Mouse (Mus musculus): Measurements from ENCODE around the gene Ccdc34. TPM values are rescaled to one million over a fixed set of nuclear protein-coding genes. Genes with fewer than 3 reads are reported as not detected.

The Ccdc34 gene
- polyA plus RNA-seq, 1 experiment from 2014 or later = 29.6 TPM

GRCm38 (mm10) chr2:110042861-110043760, 25.5 kb downstream of the Ccdc34 start:
- no peaks in the 10 kb centered on the region for H3K27me3 ChIP-seq (ENCODE audit: control insufficient read depth, insufficient read depth, low read length)
- no peaks in the 10 kb centered on the region for H3K4me1 ChIP-seq (ENCODE audit: control insufficient read depth, insufficient read depth, low read length)
- no peak overlapping the region for H3K4me2 ChIP-seq (ENCODE audit: low read depth, low read length)
- H3K9ac ChIP-seq (replicated peaks; ENCODE audit: low read depth, low read length) = no peak overlapping the region
- 67% methylated on average over 5 of the region's 5 CpGs for WGBS
- no peaks in the 10 kb centered on the region for H3K9me3 ChIP-seq (ENCODE audit: control insufficient read depth, low read length)
- H3K4me3 ChIP-seq (ENCODE audit: low read depth, low read length) = no peak overlapping the region
- no peak for ATAC-seq (ENCODE audit: low read depth)
- no peaks in the 10 kb centered on the region for H3K36me3 ChIP-seq (ENCODE audit: control insufficient read depth, insufficient read depth, low read length)
- H3K27ac ChIP-seq (ENCODE audit: low read depth, low read length) = no peak overlapping the region

DNA sequence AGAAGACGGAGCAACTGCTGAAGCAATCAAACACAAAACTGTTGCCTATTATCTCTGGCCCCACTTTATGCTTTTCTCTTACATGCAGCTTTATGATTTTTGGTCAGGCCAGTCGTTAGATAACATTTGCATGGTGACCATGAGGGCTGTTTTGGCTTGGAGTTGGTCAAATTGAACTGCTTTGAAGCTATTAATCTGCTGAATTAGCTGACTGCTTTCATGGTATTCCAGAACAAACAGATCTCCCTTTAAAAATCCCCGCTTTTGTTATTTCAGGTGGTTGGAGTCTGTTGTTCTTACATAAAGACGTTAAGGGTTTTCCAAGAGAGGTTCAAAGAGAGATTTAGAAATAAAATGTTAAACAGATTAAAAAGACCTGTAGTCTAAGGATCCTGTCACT, 40.8 kb downstream of the Ccdc34 start:
- H3K4me3 ChIP-seq (ENCODE audit: low read depth, low read length) = no peak overlapping the region
- H3K36me3 ChIP-seq (ENCODE audit: control insufficient read depth, insufficient read depth, low read length) = no peaks in the 10 kb centered on the region
- 71% methylated on average over 4 of the region's 4 CpGs for WGBS
- H3K9me3 ChIP-seq (ENCODE audit: control insufficient read depth, low read length) = no peaks in the 10 kb centered on the region
- no peak overlapping the region for H3K4me2 ChIP-seq (ENCODE audit: low read depth, low read length)
- H3K9ac ChIP-seq (replicated peaks; ENCODE audit: low read depth, low read length) = no peak overlapping the region
- no peaks in the 10 kb centered on the region for H3K4me1 ChIP-seq (ENCODE audit: control insufficient read depth, insufficient read depth, low read length)
- ATAC-seq (ENCODE audit: low read depth) = no peak
- H3K27me3 ChIP-seq (ENCODE audit: control insufficient read depth, insufficient read depth, low read length) = no peaks in the 10 kb centered on the region
- no peak overlapping the region for H3K27ac ChIP-seq (ENCODE audit: low read depth, low read length)

- Histone ChIP-seq H3K4me2 (ENCODE audit: low read depth, low read length) (no peak overlapping the region), H3K9ac (replicated peaks; ENCODE audit: low read depth, low read length) (no peak overlapping the region), H3K27ac (ENCODE audit: low read depth, low read length) (no peak overlapping the region), H3K4me3 (ENCODE audit: low read depth, low read length) (no peak overlapping the region), H3K4me1 (ENCODE audit: control insufficient read depth, insufficient read depth, low read length) (no peaks in the 10 kb centered on the region), H3K9me3 (ENCODE audit: control insufficient read depth, low read length) (no peaks in the 10 kb centered on the region), H3K36me3 (ENCODE audit: control insufficient read depth, insufficient read depth, low read length) (no peaks in the 10 kb centered on the region), H3K27me3 (ENCODE audit: control insufficient read depth, insufficient read depth, low read length) (no peaks in the 10 kb centered on the region)
- 91% methylated on average over 1 of the region's 1 CpGs for WGBS
- ATAC-seq (ENCODE audit: low read depth) = no peak
Measured at GRCm38 (mm10) chr2:110063131-110063530, 45.5 kb downstream of the Ccdc34 start.

DNA sequence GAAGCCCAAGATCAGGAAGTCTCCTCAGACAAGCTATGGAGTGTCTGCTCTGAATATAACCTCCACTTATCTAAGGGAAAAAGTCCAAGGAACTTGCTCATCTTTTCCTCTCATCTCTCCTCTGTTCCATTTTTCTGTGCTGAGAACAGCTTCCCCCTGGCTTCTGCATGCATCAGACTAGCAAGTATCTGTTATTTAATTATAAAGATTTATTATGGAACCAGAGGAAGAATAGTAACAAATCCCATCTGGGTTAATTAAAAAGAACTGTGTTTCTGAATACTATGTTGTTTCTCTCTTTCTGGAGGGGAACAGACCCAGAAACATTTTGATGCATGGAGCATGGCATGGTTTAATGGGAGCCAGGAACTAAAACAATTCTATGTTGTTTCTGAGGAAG, 51.3 kb downstream of the Ccdc34 start:
- H3K4me3 ChIP-seq (ENCODE audit: low read depth, low read length) = no peak overlapping the region
- no peaks in the 10 kb centered on the region for H3K36me3 ChIP-seq (ENCODE audit: control insufficient read depth, insufficient read depth, low read length)
- H3K27ac ChIP-seq (ENCODE audit: low read depth, low read length) = no peak overlapping the region
- no peaks in the 10 kb centered on the region for H3K9me3 ChIP-seq (ENCODE audit: control insufficient read depth, low read length)
- no peaks in the 10 kb centered on the region for H3K27me3 ChIP-seq (ENCODE audit: control insufficient read depth, insufficient read depth, low read length)
- H3K9ac ChIP-seq (replicated peaks; ENCODE audit: low read depth, low read length) = no peak overlapping the region
- ATAC-seq (ENCODE audit: low read depth) = no peak
- H3K4me2 ChIP-seq (ENCODE audit: low read depth, low read length) = no peak overlapping the region
- no peaks in the 10 kb centered on the region for H3K4me1 ChIP-seq (ENCODE audit: control insufficient read depth, insufficient read depth, low read length)

GRCm38 (mm10) chr2:110073023-110073422, 55.4 kb downstream of the Ccdc34 start:
- Histone ChIP-seq H3K27ac (ENCODE audit: low read depth, low read length) (no peak overlapping the region), H3K4me2 (ENCODE audit: low read depth, low read length) (no peak overlapping the region), H3K9ac (replicated peaks; ENCODE audit: low read depth, low read length) (no peak overlapping the region), H3K4me1 (ENCODE audit: control insufficient read depth, insufficient read depth, low read length) (no peaks in the 10 kb centered on the region), H3K9me3 (ENCODE audit: control insufficient read depth, low read length) (no peaks in the 10 kb centered on the region), H3K4me3 (ENCODE audit: low read depth, low read length) (no peak overlapping the region), H3K27me3 (ENCODE audit: control insufficient read depth, insufficient read depth, low read length) (no peaks in the 10 kb centered on the region), H3K36me3 (ENCODE audit: control insufficient read depth, insufficient read depth, low read length) (no peaks in the 10 kb centered on the region)
- 88% methylated on average over 6 of the region's 6 CpGs for WGBS
- no peak for ATAC-seq (ENCODE audit: low read depth)

- Histone ChIP-seq H3K4me2 (ENCODE audit: low read depth, low read length) (no peak overlapping the region), H3K36me3 (ENCODE audit: control insufficient read depth, insufficient read depth, low read length) (no peaks in the 10 kb centered on the region), H3K27me3 (ENCODE audit: control insufficient read depth, insufficient read depth, low read length) (no peaks in the 10 kb centered on the region), H3K4me3 (ENCODE audit: low read depth, low read length) (no peak overlapping the region), H3K9ac (replicated peaks; ENCODE audit: low read depth, low read length) (no peak overlapping the region), H3K27ac (ENCODE audit: low read depth, low read length) (no peak overlapping the region), H3K9me3 (ENCODE audit: control insufficient read depth, low read length) (no peaks in the 10 kb centered on the region), H3K4me1 (ENCODE audit: control insufficient read depth, insufficient read depth, low read length) (no peaks in the 10 kb centered on the region)
- ATAC-seq (ENCODE audit: low read depth) = no peak
- 91% methylated on average over 6 of the region's 6 CpGs for WGBS
Measured at GRCm38 (mm10) chr2:110074646-110075452, 57.2 kb downstream of the Ccdc34 start.

DNA sequence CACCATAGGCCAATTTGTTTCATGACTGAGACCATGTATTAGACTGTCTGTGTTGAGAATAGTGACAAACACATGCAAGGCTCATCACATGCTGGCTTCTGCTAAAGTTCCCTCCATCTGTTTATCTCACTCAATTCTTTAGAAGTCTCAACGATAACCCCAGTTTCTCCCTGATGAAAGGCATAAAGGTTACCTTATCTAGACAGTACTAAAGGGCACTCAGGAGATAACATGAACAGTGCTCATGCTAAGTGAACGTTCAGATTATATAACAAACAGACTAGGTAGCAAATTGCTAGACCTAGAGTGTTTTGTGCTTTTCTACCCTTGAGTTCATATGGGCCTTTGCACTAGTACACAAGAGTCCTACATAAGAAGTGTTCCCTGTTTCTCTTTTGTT, 59.6 kb downstream of the Ccdc34 start:
- Histone ChIP-seq H3K9ac (replicated peaks; ENCODE audit: low read depth, low read length) (no peak overlapping the region), H3K27ac (ENCODE audit: low read depth, low read length) (no peak overlapping the region), H3K4me3 (ENCODE audit: low read depth, low read length) (no peak overlapping the region), H3K36me3 (ENCODE audit: control insufficient read depth, insufficient read depth, low read length) (no peaks in the 10 kb centered on the region), H3K4me1 (ENCODE audit: control insufficient read depth, insufficient read depth, low read length) (no peaks in the 10 kb centered on the region), H3K9me3 (ENCODE audit: control insufficient read depth, low read length) (no peaks in the 10 kb centered on the region), H3K4me2 (ENCODE audit: low read depth, low read length) (no peak overlapping the region), H3K27me3 (ENCODE audit: control insufficient read depth, insufficient read depth, low read length) (no peaks in the 10 kb centered on the region)
- 82% methylated on average over 2 of the region's 2 CpGs for WGBS
- no peak for ATAC-seq (ENCODE audit: low read depth)

DNA sequence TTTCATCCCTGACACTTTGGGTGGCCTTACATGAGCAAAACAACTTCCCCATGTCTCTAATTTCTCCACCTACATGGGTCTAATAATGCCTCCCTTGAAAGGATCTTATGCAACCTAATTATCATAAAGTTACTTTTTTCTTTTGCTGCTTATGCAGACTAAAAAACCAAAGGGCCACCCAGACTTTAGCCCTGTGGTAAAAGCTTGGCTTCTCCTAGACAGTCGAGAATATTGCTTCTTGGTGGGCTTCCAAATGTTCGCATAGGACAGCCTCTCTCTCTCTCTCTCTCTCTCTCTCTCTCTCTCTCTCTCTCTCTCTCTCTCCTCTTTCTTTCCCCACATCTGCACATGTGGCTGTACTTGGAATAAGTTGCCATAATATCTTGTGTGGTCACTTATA, 60.0 kb downstream of the Ccdc34 start:
- H3K4me2 ChIP-seq (ENCODE audit: low read depth, low read length) = no peak overlapping the region
- no peak overlapping the region for H3K27ac ChIP-seq (ENCODE audit: low read depth, low read length)
- ATAC-seq (ENCODE audit: low read depth) = no peak
- no peak overlapping the region for H3K4me3 ChIP-seq (ENCODE audit: low read depth, low read length)
- H3K4me1 ChIP-seq (ENCODE audit: control insufficient read depth, insufficient read depth, low read length) = no peaks in the 10 kb centered on the region
- H3K36me3 ChIP-seq (ENCODE audit: control insufficient read depth, insufficient read depth, low read length) = no peaks in the 10 kb centered on the region
- 88% methylated on average over 2 of the region's 2 CpGs for WGBS
- no peaks in the 10 kb centered on the region for H3K27me3 ChIP-seq (ENCODE audit: control insufficient read depth, insufficient read depth, low read length)
- H3K9me3 ChIP-seq (ENCODE audit: control insufficient read depth, low read length) = no peaks in the 10 kb centered on the region
- no peak overlapping the region for H3K9ac ChIP-seq (replicated peaks; ENCODE audit: low read depth, low read length)

GRCm38 (mm10) chr2:110080532-110080931, 62.9 kb downstream of the Ccdc34 start:
- Histone ChIP-seq H3K27me3 (ENCODE audit: control insufficient read depth, insufficient read depth, low read length) (no peaks in the 10 kb centered on the region), H3K4me3 (ENCODE audit: low read depth, low read length) (no peak overlapping the region), H3K9ac (replicated peaks; ENCODE audit: low read depth, low read length) (no peak overlapping the region), H3K36me3 (ENCODE audit: control insufficient read depth, insufficient read depth, low read length) (no peaks in the 10 kb centered on the region), H3K4me2 (ENCODE audit: low read depth, low read length) (no peak overlapping the region), H3K27ac (ENCODE audit: low read depth, low read length) (no peak overlapping the region), H3K4me1 (ENCODE audit: control insufficient read depth, insufficient read depth, low read length) (no peaks in the 10 kb centered on the region), H3K9me3 (ENCODE audit: control insufficient read depth, low read length) (no peaks in the 10 kb centered on the region)
- WGBS = 87% methylated on average over 6 of the region's 6 CpGs
- no peak for ATAC-seq (ENCODE audit: low read depth)

Data from neural tube, embryonic 14.5 days (tissue).